Comparison of ENCODE assay signal across 8 mouse cellular contexts in genomic region chr6:86086851-86087571, GRCm38 (mm10). TPM values are rescaled to one million over a fixed set of nuclear protein-coding genes. Genes with fewer than 3 reads are reported as not detected.
DNase-seq lines count a peak whose midpoint lies in the region; ATAC-seq lines count a peak whose summit lies in the region.

No protein-coding gene starts in this region.

- H3K9ac ChIP-seq in forebrain, embryonic 16.5 days (replicated peaks; ENCODE audit: low read depth, low read length), result no peak overlapping the region
- H3K9ac ChIP-seq in hindbrain, embryonic 16.5 days (ENCODE audit: low read depth, low read length), result peak overlapping the region; percentile 13; the same call in 1 of the 2 replicates
- H3K9ac ChIP-seq in midbrain, embryonic 16.5 days (ENCODE audit: low read depth, low read length), result no peak overlapping the region
- no peak overlapping the region for H3K9ac ChIP-seq in kidney, embryonic 16.5 days (replicated peaks; ENCODE audit: low read length)

- H3K4me1 ChIP-seq in forebrain, embryonic 16.5 days (replicated peaks; ENCODE audit: control insufficient read depth, insufficient read depth, low read length), result peaks cover 13% of the 10 kb centered on the region
- peaks cover 6% of the 10 kb centered on the region for H3K4me1 ChIP-seq in hindbrain, embryonic 16.5 days (ENCODE audit: control insufficient read depth, insufficient read depth, low read depth, low read length)
- peaks cover 8% of the 10 kb centered on the region for H3K4me1 ChIP-seq in midbrain, embryonic 16.5 days (ENCODE audit: control insufficient read depth, insufficient read depth, low read length)
- H3K4me1 ChIP-seq in kidney, embryonic 16.5 days (ENCODE audit: insufficient read depth, low read length), result no peaks in the 10 kb centered on the region

- H3K4me3 ChIP-seq in forebrain, embryonic 16.5 days (replicated peaks; ENCODE audit: low read length), result no peak overlapping the region
- H3K4me3 ChIP-seq in hindbrain, embryonic 16.5 days (ENCODE audit: low read length), result no peak overlapping the region
- no peak overlapping the region for H3K4me3 ChIP-seq in midbrain, embryonic 16.5 days (ENCODE audit: low read depth, low read length)
- H3K4me3 ChIP-seq in kidney, embryonic 16.5 days (ENCODE audit: low read length), result no peak overlapping the region

- H3K27ac ChIP-seq in forebrain, embryonic 16.5 days (ENCODE audit: low read length), result peak overlapping the region; percentile 67
- H3K27ac ChIP-seq in hindbrain, embryonic 16.5 days (ENCODE audit: low read depth, low read length), result peak overlapping the region; percentile 4; the same call in 1 of the 2 replicates
- peak overlapping the region; percentile 47; the same call in 1 of the 2 replicates for H3K27ac ChIP-seq in midbrain, embryonic 16.5 days (ENCODE audit: low read length)
- H3K27ac ChIP-seq in kidney, embryonic 16.5 days (ENCODE audit: low read length), result no peak overlapping the region

- DNase-seq in kidney, postnatal 4 days, result peak; percentile 65 to 75
- DNase-seq in kidney, adult 8-10 months, result no peak
- DNase-seq in retina, postnatal 1 day, result no peak

- WGBS in forebrain, embryonic 16.5 days, result 71% methylated on average over 9 of the region's 9 CpGs
- WGBS in hindbrain, embryonic 16.5 days, result 54% methylated on average over 9 of the region's 9 CpGs
- WGBS in midbrain, embryonic 16.5 days, result 75% methylated on average over 9 of the region's 9 CpGs
- 51% methylated on average over 9 of the region's 9 CpGs for WGBS in kidney, embryonic 16.5 days

- no peak overlapping the region for H3K4me2 ChIP-seq in forebrain, embryonic 16.5 days (ENCODE audit: low read length)
- H3K4me2 ChIP-seq in hindbrain, embryonic 16.5 days (ENCODE audit: low read length), result no peak overlapping the region
- no peak overlapping the region for H3K4me2 ChIP-seq in midbrain, embryonic 16.5 days (ENCODE audit: low read length)
- no peak overlapping the region for H3K4me2 ChIP-seq in kidney, embryonic 16.5 days (replicated peaks; ENCODE audit: low read depth, low read length)

- peak; percentile 63 for ATAC-seq in forebrain, embryonic 16.5 days
- ATAC-seq in hindbrain, embryonic 16.5 days, result no peak
- no peak for ATAC-seq in midbrain, embryonic 16.5 days
- no peak for ATAC-seq in inflammation-experienced regulatory T-cells, adult 6 months
- ATAC-seq in kidney, embryonic 16.5 days (ENCODE audit: low FRiP score, low TSS enrichment), result no peak

- no peaks in the 10 kb centered on the region for H3K27me3 ChIP-seq in forebrain, embryonic 16.5 days (replicated peaks; ENCODE audit: control insufficient read depth, insufficient read depth, low read length)
- H3K27me3 ChIP-seq in hindbrain, embryonic 16.5 days (replicated peaks; ENCODE audit: control insufficient read depth, insufficient read depth, low read length), result no peaks in the 10 kb centered on the region
- no peaks in the 10 kb centered on the region for H3K27me3 ChIP-seq in midbrain, embryonic 16.5 days (ENCODE audit: control insufficient read depth, insufficient read depth, low read depth, low read length)
- H3K27me3 ChIP-seq in kidney, embryonic 16.5 days (ENCODE audit: insufficient read depth, low read length), result no peaks in the 10 kb centered on the region

- H3K9me3 ChIP-seq in forebrain, embryonic 16.5 days (ENCODE audit: control insufficient read depth, low read length), result no peaks in the 10 kb centered on the region
- no peaks in the 10 kb centered on the region for H3K9me3 ChIP-seq in hindbrain, embryonic 16.5 days (ENCODE audit: control insufficient read depth, low read length)
- H3K9me3 ChIP-seq in midbrain, embryonic 16.5 days (replicated peaks; ENCODE audit: control insufficient read depth, low read length, poor library complexity, severe bottlenecking), result no peaks in the 10 kb centered on the region
- H3K9me3 ChIP-seq in kidney, embryonic 16.5 days (ENCODE audit: low read length), result no peaks in the 10 kb centered on the region

- H3K36me3 ChIP-seq in forebrain, embryonic 16.5 days (ENCODE audit: control insufficient read depth, insufficient read depth), result peaks cover 7% of the 10 kb centered on the region
- H3K36me3 ChIP-seq in hindbrain, embryonic 16.5 days (ENCODE audit: control insufficient read depth, insufficient read depth, low read length), result peaks cover 5% of the 10 kb centered on the region
- 0 out of 2 replicates have a peak, but pooled peaks cover 8% of the 10 kb centered on the region for H3K36me3 ChIP-seq in midbrain, embryonic 16.5 days (ENCODE audit: control insufficient read depth, insufficient read depth, low read length)
- H3K36me3 ChIP-seq in kidney, embryonic 16.5 days (ENCODE audit: insufficient read depth, low read length), result no peaks in the 10 kb centered on the region

RNA-seq across cellular contexts. Expression of gene Add2, which starts 58.5 kb away (rescaled TPM):
- 243 and 248 TPM in 2 replicates for polyA plus RNA-seq in forebrain, embryonic 16.5 days (2015; fragmentation: Nextera tagmentation; extraction: Ambion mirVana)
- polyA plus RNA-seq in hindbrain, embryonic 16.5 days (2015; fragmentation: Nextera tagmentation; extraction: Ambion mirVana), result 132 and 139 TPM in 2 replicates
- 166 and 197 TPM in 2 replicates for polyA plus RNA-seq in midbrain, embryonic 16.5 days (2015; fragmentation: Nextera tagmentation; extraction: Ambion mirVana)
- not detected for polyA plus RNA-seq in inflammation-experienced regulatory T-cells, adult 6 months (2017; shearing (Covaris generic))
- 5.0 and 6.0 TPM in 2 replicates for polyA plus RNA-seq in kidney, embryonic 16.5 days (2015; fragmentation: Nextera tagmentation; extraction: Ambion mirVana)

Comparison
In these comparisons a context has a peak if more than half of its experiments do, and no peak if none do; other contexts are left out.
1. DNase-seq: peak in kidney, postnatal 4 days (2 of 2); none in kidney, adult 8-10 months (0 of 2) and retina, postnatal 1 day (single experiment).
2. RNA of gene Add2, which starts 58.5 kb away (polyA plus RNA-seq): 243 to 248 TPM in forebrain, embryonic 16.5 days, 166 to 197 TPM in midbrain, embryonic 16.5 days and 132 to 139 TPM in hindbrain, embryonic 16.5 days; 5.0 to 6.0 TPM in kidney, embryonic 16.5 days and not detected in inflammation-experienced regulatory T-cells, adult 6 months; every median in the first group is over 10 times any median in the second.